Mouse (Mus musculus) lung, postnatal 10 days (tissue): ENCODE measurements at regions not wholly inside any gene's neighbourhood (a gene's known extent, or its start where the extent isn't known, plus 50 kb on each side); places are given as distances from the start of the nearest gene placed in this dataset.

ENCODE experiments used
- DNase-seq: peaks from one replicate; pipeline ENCODE4 v3.0.0; 2021

GRCm38 (mm10) chr12:29124079-29124668, 372.6 kb downstream of the Eipr1 start:
- DNase-seq = no peak

DNA sequence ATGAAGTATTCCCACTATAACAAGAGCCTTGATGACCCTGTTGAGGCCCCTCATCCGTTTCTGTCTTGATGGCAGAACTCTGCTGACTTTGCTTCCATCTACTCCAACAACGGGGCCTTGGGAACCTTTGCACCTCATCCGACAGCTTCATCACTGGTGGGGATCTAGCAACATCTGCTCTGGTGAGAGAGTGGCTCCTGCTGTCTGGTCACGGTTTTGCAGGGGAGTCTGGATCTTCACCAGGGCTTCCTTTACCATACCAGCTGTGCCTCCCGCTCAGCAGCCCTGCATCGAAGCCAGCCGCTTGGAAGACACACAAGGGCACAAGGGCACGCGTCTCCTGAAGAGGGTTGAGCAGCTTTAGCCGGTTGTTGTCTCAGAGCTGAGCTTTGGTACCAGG, 377.2 kb downstream of the Eipr1 start:
- peak; percentile 37 for DNase-seq

GRCm38 (mm10) chr12:29129331-29129730, 377.7 kb downstream of the Eipr1 start:
- DNase-seq = no peak

- no peak for DNase-seq
Observed at GRCm38 (mm10) chr12:29134326-29134725, 382.7 kb downstream of the Eipr1 start.

DNA sequence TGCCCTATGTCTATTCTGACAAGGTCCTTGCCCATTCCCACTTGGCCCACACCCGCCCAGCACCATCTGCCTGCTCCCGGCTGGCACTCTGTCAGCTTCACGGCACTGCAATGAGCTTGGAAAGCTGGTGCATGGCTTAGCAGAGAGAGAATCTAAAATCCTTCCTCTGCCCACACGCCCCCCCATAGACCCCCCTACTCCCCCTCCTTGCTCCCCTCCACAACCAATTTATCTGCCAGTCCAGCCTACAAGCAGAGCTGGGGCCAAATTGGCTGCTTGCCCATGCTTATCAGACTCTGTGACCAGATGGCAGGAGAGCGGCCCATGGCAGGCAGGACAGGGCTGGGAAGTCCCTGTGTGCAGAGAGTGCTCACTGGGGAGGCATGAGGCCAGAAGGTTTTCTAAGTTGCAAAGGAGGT, 385.3 kb downstream of the Eipr1 start:
- peak; percentile 18 for DNase-seq

DNA sequence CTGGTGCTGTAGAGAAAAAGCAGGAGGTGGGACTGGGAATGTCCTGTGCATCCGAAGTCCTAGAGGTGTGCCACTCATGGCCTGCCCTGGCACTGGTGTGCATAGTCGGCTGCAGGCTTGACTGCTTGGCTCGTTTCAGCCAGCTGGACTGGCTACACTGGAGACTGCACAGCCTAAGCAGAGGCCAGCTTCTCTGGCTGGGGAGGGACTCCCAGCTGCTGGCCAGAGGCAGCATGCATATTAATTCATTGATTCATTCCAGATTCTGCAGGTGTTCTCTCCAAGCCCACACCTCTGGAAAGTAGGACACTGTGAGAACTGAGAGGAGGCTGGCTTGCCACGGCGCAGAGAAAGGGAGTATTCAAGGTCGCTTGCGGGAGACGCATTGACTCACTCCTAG, 385.9 kb downstream of the Eipr1 start:
- DNase-seq = no peak

DNA sequence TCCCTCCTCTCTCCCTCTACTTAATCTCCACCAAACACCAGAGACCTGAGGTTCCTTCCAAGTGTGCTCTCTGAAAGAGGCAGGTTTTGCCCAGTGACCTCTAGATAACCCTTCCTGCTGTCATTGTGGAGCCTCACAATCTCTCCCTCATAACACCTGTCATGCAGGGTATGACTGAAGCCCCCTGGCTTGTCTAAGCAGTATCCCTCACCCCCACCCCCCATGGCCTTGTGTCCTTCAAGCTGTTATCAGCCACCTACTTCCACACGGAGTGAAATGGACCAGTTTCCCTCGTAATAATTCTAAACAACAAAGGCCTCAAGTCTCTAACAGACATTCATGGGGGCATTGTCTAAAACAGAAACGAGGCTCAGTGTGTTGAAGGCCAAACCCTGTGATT, 387.6 kb upstream of the Myt1l start:
- DNase-seq = no peak

DNA sequence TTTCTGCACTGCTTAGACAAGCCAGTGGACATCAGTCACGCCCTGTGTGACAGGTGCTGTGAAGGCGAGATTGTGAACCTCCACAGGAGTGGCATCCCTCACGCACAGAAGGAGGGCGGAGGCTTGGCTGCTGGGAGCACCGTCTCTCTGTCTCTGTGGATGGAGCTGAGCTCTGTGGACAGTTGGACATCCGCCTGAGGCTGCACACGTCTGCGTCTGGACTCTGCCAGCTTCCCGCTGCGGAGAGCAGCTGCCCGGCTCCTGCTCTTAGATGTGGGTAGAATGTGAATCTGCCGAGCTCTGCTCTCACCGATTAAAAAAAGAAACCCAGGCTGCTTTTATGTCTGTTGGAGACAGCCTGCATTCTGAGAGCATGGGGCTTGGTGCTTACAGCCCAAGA, 387.1 kb upstream of the Myt1l start:
- no peak for DNase-seq

DNA sequence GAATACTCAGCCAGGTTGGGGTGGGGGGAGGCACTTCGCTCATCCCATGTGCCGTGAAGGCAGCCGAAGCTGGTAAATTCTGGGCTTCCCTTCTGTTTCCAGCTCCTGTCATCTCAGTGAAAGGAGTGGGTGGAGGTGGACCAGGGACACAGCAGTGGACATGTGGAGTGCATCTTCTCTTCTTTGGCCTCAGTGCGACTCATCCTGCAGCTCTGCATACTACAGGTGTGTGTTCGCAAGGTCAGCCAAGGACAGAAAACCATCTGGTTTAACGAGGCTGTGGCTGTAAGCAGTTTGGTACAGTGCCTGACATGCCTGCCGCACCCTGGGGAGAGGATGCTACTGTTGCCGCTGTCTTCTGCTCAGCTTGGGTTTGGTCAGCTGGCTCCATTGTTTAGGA, 386.3 kb upstream of the Myt1l start:
- DNase-seq = no peak

- DNase-seq = no peak
Observed at GRCm38 (mm10) chr12:29143297-29143696, 384.9 kb upstream of the Myt1l start.

- DNase-seq = no peak
Observed at GRCm38 (mm10) chr12:29160920-29161319, 367.3 kb upstream of the Myt1l start.

DNA sequence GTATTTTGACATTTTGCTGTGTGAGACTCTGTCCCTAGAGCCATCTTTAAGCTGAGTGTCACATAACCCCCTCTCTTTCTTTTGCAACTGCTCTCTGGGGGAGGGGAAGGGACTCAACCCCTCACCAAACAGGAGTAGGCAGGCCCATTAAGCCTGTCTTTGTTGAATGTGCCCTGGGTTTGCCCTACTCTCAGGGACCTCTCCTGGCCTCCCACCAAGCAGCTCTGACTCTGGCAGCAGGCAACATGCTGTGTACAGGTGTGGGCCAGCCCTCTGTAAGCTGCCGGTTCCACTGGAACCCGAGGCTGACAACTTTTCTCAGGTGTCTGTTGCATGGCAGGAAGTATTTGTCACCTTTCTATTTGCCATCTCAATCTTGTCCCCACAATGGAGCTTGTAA, 366.6 kb upstream of the Myt1l start:
- no peak for DNase-seq

- no peak for DNase-seq
Observed at GRCm38 (mm10) chr12:29164701-29165100, 363.5 kb upstream of the Myt1l start.

- no peak for DNase-seq
Observed at GRCm38 (mm10) chr12:29166316-29166715, 361.9 kb upstream of the Myt1l start.

GRCm38 (mm10) chr12:29167922-29168321, 360.3 kb upstream of the Myt1l start:
- DNase-seq = no peak

DNA sequence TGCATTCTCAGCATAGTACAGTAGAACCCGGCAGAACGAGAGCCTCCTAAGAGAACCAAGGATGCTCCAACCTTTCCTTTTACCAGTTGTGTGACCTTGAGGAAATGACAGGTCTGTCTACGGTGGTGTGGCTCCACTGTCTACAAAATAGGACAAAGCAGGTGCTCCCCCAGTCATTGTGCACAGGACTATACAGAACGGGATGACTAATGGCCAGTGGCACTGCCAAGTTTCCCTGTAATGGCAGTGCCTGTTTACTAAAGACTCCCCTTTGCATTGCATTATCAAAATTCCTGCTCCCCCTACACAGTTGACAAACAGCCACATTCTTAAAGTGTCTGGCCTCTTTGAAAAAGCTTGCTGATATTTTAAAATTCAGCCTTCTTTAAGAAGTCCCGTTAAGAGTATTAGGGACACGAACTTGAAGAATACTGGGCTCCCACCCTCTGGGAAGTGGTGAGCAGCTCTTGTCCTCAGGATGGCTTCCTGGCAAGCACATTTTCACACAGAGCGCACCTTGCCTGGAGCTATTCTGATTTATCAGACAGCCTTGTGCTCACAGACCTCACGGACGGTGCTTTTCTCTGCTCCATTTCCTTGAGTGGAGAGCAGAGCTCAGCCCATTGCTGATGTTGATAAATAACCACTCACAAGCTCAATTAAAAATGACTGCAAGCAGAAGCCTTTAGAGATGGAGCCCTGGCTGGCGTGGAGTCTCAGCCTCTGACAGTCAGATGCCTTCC, 352.3 kb upstream of the Myt1l start:
- no peak for DNase-seq

DNA sequence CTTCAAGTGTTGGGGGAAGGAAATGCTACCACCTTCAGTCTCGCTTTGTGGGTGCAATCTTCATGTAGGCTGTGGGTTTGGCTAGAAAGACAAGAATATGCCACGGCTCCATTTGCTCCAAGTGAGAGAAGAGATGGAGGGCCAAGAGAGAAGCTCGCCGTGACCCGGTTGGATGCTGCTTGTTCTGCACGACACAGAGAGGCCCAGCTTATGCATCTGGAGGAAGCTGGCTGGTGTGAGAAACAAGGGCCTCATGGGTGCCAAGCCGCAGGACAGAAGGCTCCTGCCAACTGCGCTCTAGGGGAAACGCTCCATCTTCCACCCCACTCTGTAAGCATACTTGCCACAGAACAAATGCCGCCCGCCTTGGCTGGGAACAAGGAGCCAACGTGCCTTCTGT, 351.0 kb upstream of the Myt1l start:
- peak; percentile 20 for DNase-seq

- no peak for DNase-seq
Observed at GRCm38 (mm10) chr12:29178168-29178895, 349.9 kb upstream of the Myt1l start.

- DNase-seq = no peak
Observed at GRCm38 (mm10) chr12:29179405-29179804, 348.8 kb upstream of the Myt1l start.

DNA sequence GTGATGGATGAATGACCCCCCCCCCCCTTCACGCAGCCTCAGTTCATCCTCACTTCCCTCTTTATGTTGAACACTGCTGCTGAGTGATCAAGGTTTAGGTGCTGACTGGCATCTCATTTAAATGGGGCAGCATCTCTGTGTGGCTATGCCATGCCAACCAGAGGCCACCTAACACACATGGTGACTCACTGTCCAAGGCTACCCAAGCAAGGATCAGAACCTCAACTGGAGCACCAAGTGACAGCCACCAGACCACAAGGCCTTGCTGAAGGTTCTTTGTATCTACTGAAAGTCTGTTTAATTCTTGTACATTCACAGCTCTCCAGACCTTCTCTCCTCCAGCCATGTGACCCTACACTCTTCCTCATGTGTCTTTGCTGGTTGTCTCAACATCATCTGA, 347.6 kb upstream of the Myt1l start:
- DNase-seq = no peak

GRCm38 (mm10) chr12:29187619-29188018, 340.6 kb upstream of the Myt1l start:
- no peak for DNase-seq

DNA sequence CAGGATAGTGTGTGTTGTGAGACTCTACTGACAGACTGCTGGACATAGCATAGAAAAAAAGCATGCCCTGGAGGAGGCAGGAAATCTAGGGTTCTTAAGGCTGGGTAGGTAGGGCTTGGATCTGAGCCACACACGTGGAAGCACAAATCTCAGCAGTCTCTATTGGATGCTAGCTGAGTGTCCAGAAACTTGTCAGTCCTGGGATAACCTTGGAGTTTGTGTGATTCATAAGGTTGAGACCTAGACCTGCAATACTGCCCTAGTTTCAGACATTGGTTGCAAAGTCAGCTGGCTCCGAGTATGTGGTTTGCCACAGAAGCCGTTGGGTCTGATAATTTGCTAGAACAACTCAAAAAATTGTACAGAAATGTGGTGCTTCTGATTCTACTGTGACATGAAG, 335.8 kb upstream of the Myt1l start:
- no peak for DNase-seq

DNA sequence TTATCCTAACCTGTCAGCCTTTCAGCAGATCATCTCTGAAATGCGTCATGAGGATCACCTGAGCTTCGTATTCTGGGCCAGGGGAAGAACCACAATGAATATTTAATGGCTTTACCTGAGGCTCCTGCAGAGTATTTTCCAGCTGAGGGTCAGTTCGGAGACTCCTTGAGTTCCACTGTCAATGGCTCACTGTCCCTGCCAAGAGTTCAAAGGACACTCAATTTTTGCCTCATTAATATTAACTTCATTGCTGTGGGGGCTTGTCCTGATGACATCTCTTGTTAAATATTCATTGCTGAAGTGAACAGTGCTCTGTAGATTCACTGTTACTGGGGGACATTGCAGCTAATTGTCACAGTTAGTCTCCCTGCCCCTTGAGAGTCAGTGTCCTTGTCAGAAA, 316.2 kb upstream of the Myt1l start:
- DNase-seq = no peak

GRCm38 (mm10) chr12:29213625-29214024, 314.6 kb upstream of the Myt1l start:
- no peak for DNase-seq
